8 mouse cellular contexts compared by ENCODE assay signal in the genomic region with DNA sequence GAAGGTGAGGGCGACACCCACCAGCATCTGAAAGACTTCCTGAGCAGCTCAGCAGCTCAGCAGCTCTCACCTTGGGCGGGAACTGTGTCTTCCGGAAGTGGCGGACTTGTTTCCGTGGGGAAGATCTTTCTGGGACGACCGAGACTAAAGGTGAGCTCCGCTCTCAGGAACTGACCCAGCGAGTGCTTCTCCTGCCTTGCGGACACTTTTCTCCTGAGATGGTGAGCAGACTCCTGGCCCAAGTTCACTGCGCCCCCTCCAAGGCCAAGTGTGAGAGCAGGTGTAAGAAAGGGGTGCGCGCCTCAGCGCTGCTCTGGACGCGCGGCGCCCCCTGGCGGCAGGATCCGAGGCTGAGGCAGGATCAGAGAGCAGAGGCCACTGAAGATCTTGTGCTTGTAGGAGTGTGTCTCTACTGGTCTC. TPM values are rescaled to one million over a fixed set of nuclear protein-coding genes. Genes with fewer than 3 reads are reported as not detected.
DNase-seq lines count a peak whose midpoint lies in the region; ATAC-seq and TF ChIP-seq lines count a peak whose summit lies in the region.
"Not testable (repeated sequence)": the region's sequence is repeated elsewhere in the genome, so short reads cannot be mapped to it uniquely, and the experiment has no call there.

A gene (minus strand): TSS at position 243 of the 420 bp plus-strand sequence.

- peak; percentile 76 for DNase-seq in A20 (ENCODE audit: low read depth, low spot score)
- DNase-seq in brain, embryonic 14.5 days (ENCODE audit: low read depth), result peak; percentile 55
- not testable (repeated sequence) for DNase-seq in limb, embryonic 14.5 days (ENCODE audit: low spot score)
- DNase-seq in spleen, postnatal 14 days (ENCODE audit: low spot score in 2 of 2), result peak; percentile 58 to 70

- not testable (repeated sequence) for H3K27ac ChIP-seq in heart, embryonic 11.5 days (ENCODE audit: low read depth, low read length); kidney, embryonic 15.5 days; limb, embryonic 14.5 days (replicated peaks; ENCODE audit: low read depth, low read length); midbrain, embryonic 15.5 days

- H3K4me1 ChIP-seq in heart, embryonic 11.5 days (ENCODE audit: control insufficient read depth, insufficient read depth, low read length); kidney, embryonic 15.5 days; limb, embryonic 14.5 days (ENCODE audit: control insufficient read depth, insufficient read depth, low read length); midbrain, embryonic 15.5 days: not testable (repeated sequence)

- H3K4me2 ChIP-seq in heart, embryonic 11.5 days, result peak within 1 kb of the TSS; percentile 53
- H3K4me2 ChIP-seq in kidney, embryonic 15.5 days, result peak within 1 kb of the TSS; percentile 53
- H3K4me2 ChIP-seq in limb, embryonic 14.5 days (replicated peaks; ENCODE audit: low read depth, low read length, severe bottlenecking), result peak within 1 kb of the TSS; percentile 19
- peak within 1 kb of the TSS; percentile 46 for H3K4me2 ChIP-seq in midbrain, embryonic 15.5 days

- H3K9ac ChIP-seq in heart, embryonic 11.5 days (ENCODE audit: low read depth, low read length), result 0 out of 2 replicates have a peak within 1 kb of the TSS, but pooled peaks have one; percentile 22
- not testable (repeated sequence) for H3K9ac ChIP-seq in kidney, embryonic 15.5 days; limb, embryonic 14.5 days (ENCODE audit: low read depth, low read length, severe bottlenecking); midbrain, embryonic 15.5 days

- H3K36me3 ChIP-seq in heart, embryonic 11.5 days (ENCODE audit: control insufficient read depth, insufficient read depth, low read length); kidney, embryonic 15.5 days; limb, embryonic 14.5 days (ENCODE audit: control insufficient read depth, insufficient read depth, low read length); midbrain, embryonic 15.5 days (replicated peaks): not testable (repeated sequence)

- 14% methylated on average over 20 of the region's 20 CpGs for WGBS in heart, embryonic 11.5 days (ENCODE audit: insufficient replicate concordance)
- WGBS in kidney, embryonic 15.5 days, result 18% methylated on average over 20 of the region's 20 CpGs
- 19% methylated on average over 20 of the region's 20 CpGs for WGBS in limb, embryonic 14.5 days
- WGBS in midbrain, embryonic 15.5 days, result 12% methylated on average over 20 of the region's 20 CpGs

- TF ChIP-seq CTCF in brain, embryonic 14.5 days (IDR thresholded peaks at IDR 0.05; ENCODE audit: borderline replicate concordance, extremely low read depth, insufficient read depth, insufficient read length), result peak; percentile 63; the same call in 1 of the 2 replicates

- H3K9me3 ChIP-seq in heart, embryonic 11.5 days (replicated peaks; ENCODE audit: control insufficient read depth, low read length); kidney, embryonic 15.5 days (replicated peaks); limb, embryonic 14.5 days (ENCODE audit: control insufficient read depth, low read length); midbrain, embryonic 15.5 days: not testable (repeated sequence)

- not testable (repeated sequence) for TF ChIP-seq POLR2A in brain, embryonic 14.5 days (IDR thresholded peaks at IDR 0.05; ENCODE audit: borderline replicate concordance, extremely low read depth, insufficient read depth, insufficient read length, poor library complexity, severe bottlenecking); limb, embryonic 14.5 days (IDR thresholded peaks at IDR 0.05; ENCODE audit: borderline replicate concordance, extremely low read depth, insufficient read depth, insufficient read length)

- not testable (repeated sequence) for H3K27me3 ChIP-seq in heart, embryonic 11.5 days (ENCODE audit: control insufficient read depth, insufficient read depth, low read length); kidney, embryonic 15.5 days; limb, embryonic 14.5 days (ENCODE audit: control insufficient read depth, insufficient read depth, low read length); midbrain, embryonic 15.5 days (replicated peaks)

- peak; percentile 85 for ATAC-seq in erythroblast, adult 5-6 weeks (replicated peaks; ENCODE audit: low FRiP score, poor library complexity, severe bottlenecking)
- ATAC-seq in heart, embryonic 11.5 days (replicated peaks; ENCODE audit: insufficient number of reproducible peaks, low FRiP score, low TSS enrichment), result not testable (repeated sequence)
- peak; percentile 67 for ATAC-seq in kidney, embryonic 15.5 days (replicated peaks; ENCODE audit: low FRiP score)
- peak; percentile 62; the same call in 1 of the 2 replicates for ATAC-seq in limb, embryonic 14.5 days (ENCODE audit: low FRiP score, low read depth)
- ATAC-seq in midbrain, embryonic 15.5 days (replicated peaks), result peak; percentile 84

- peak within 1 kb of the TSS; percentile 28 for H3K4me3 ChIP-seq in heart, embryonic 11.5 days (ENCODE audit: low read depth, low read length)
- H3K4me3 ChIP-seq in kidney, embryonic 15.5 days (replicated peaks), result peak within 1 kb of the TSS; percentile 38
- not testable (repeated sequence) for H3K4me3 ChIP-seq in limb, embryonic 14.5 days (replicated peaks; ENCODE audit: low read length)
- H3K4me3 ChIP-seq in midbrain, embryonic 15.5 days, result peak within 1 kb of the TSS; percentile 39

RNA-seq across cellular contexts. Expression of the gene that starts here (rescaled TPM):
- polyA plus RNA-seq in brain, embryonic 14.5 days (2012; rRNA removed), result 4.5 and 5.5 TPM in 2 replicates
- total RNA-seq in erythroblast, adult 5-6 weeks (2015; ENCODE audit: low replicate concordance), result not detected in 2 replicates
- total RNA-seq in erythroblast, adult 5-6 weeks (2017; ENCODE audit: low replicate concordance), result 0.56 TPM in 1 of 2 replicates, not detected in the other
- polyA plus RNA-seq in heart, embryonic 11.5 days (2014; fragmentation: Nextera tagmentation; extraction: Ambion mirVana), result 1.6 and 2.3 TPM in 2 replicates
- polyA plus RNA-seq in kidney, embryonic 15.5 days (2015; fragmentation: Nextera tagmentation; extraction: Ambion mirVana), result 5.9 and 6.3 TPM in 2 replicates
- 1.7 TPM in 2 replicates for polyA plus RNA-seq in limb, embryonic 14.5 days (2012; rRNA removed)
- 1.9 and 2.0 TPM in 2 replicates for polyA plus RNA-seq in limb, embryonic 14.5 days (2014; fragmentation: Nextera tagmentation; extraction: Ambion mirVana)
- 6.1 and 7.1 TPM in 2 replicates for polyA plus RNA-seq in midbrain, embryonic 15.5 days (2015; fragmentation: Nextera tagmentation; extraction: Ambion mirVana)

Comparison
In these comparisons a context has a peak if more than half of its experiments do, and no peak if none do; other contexts are left out.
1. Peak in ATAC-seq in erythroblast, adult 5-6 weeks; RNA of the gene not detected or under 1 TPM.